Mouse (Mus musculus): ENCODE measurements around the gene Aloxe3. TPM values are rescaled to one million over a fixed set of nuclear protein-coding genes. Genes with fewer than 3 reads are reported as not detected.

The Aloxe3 gene
- polyA plus RNA-seq, 1 experiment from 2014 or later: not detected

GRCm38 (mm10) chr11:69102403-69102725 is 23.3 kb upstream of the Aloxe3 start:
- Histone ChIP-seq H3K27me3 (ENCODE audit: control insufficient read depth, insufficient read depth, low read length) (no peaks in the 10 kb centered on the region), H3K36me3 (ENCODE audit: control insufficient read depth, insufficient read depth, low read length) (peaks cover 5% of the 10 kb centered on the region), H3K27ac (ENCODE audit: low read depth, low read length) (no peak overlapping the region), H3K4me2 (ENCODE audit: low read depth, low read length, severe bottlenecking) (no peak overlapping the region), H3K9ac (ENCODE audit: low read length) (no peak overlapping the region), H3K4me3 (ENCODE audit: low read depth, low read length) (no peak overlapping the region), H3K4me1 (replicated peaks; ENCODE audit: control insufficient read depth, insufficient read depth, low read length) (peaks cover 18% of the 10 kb centered on the region), H3K9me3 (ENCODE audit: control insufficient read depth, low read length) (no peaks in the 10 kb centered on the region)
- no peak for ATAC-seq (replicated peaks; ENCODE audit: low FRiP score)
- no peak for DNase-seq (ENCODE audit: low spot score)
- WGBS: 95% methylated on average over 7 of the region's 7 CpGs

GRCm38 (mm10) chr11:69103121-69103520 is 22.6 kb upstream of the Aloxe3 start:
- DNase-seq (ENCODE audit: low spot score): no peak
- no peaks in the 10 kb centered on the region for H3K9me3 ChIP-seq (ENCODE audit: control insufficient read depth, low read length)
- WGBS: 94% methylated on average over 14 of the region's 14 CpGs
- H3K9ac ChIP-seq (ENCODE audit: low read length): no peak overlapping the region
- ATAC-seq (replicated peaks; ENCODE audit: low FRiP score): no peak
- no peak overlapping the region for H3K4me3 ChIP-seq (ENCODE audit: low read depth, low read length)
- H3K36me3 ChIP-seq (ENCODE audit: control insufficient read depth, insufficient read depth, low read length): peaks cover 5% of the 10 kb centered on the region
- no peak overlapping the region for H3K27ac ChIP-seq (ENCODE audit: low read depth, low read length)
- peaks cover 11% of the 10 kb centered on the region for H3K4me1 ChIP-seq (replicated peaks; ENCODE audit: control insufficient read depth, insufficient read depth, low read length)
- no peak overlapping the region for H3K4me2 ChIP-seq (ENCODE audit: low read depth, low read length, severe bottlenecking)
- H3K27me3 ChIP-seq (ENCODE audit: control insufficient read depth, insufficient read depth, low read length): no peaks in the 10 kb centered on the region

- ATAC-seq (replicated peaks; ENCODE audit: low FRiP score): no peak
- no peak overlapping the region for H3K27ac ChIP-seq (ENCODE audit: low read depth, low read length)
- WGBS: 92% methylated on average over 15 of the region's 15 CpGs
- H3K36me3 ChIP-seq (ENCODE audit: control insufficient read depth, insufficient read depth, low read length): peaks cover 7% of the 10 kb centered on the region
- no peak overlapping the region for H3K4me2 ChIP-seq (ENCODE audit: low read depth, low read length, severe bottlenecking)
- no peak overlapping the region for H3K4me3 ChIP-seq (ENCODE audit: low read depth, low read length)
- no peaks in the 10 kb centered on the region for H3K9me3 ChIP-seq (ENCODE audit: control insufficient read depth, low read length)
- peaks cover 6% of the 10 kb centered on the region; the same call in 1 of the 2 replicates for H3K4me1 ChIP-seq (replicated peaks; ENCODE audit: control insufficient read depth, insufficient read depth, low read length)
- DNase-seq (ENCODE audit: low spot score): no peak
- H3K27me3 ChIP-seq (ENCODE audit: control insufficient read depth, insufficient read depth, low read length): no peaks in the 10 kb centered on the region
- no peak overlapping the region for H3K9ac ChIP-seq (ENCODE audit: low read length)
These were observed 21.9 kb upstream of the Aloxe3 start for GRCm38 (mm10) chr11:69103531-69104435.

- WGBS: 89% methylated on average over 14 of the region's 14 CpGs
- no peak overlapping the region for H3K4me3 ChIP-seq (ENCODE audit: low read depth, low read length)
These were observed 21.2 kb upstream of the Aloxe3 start for GRCm38 (mm10) chr11:69104487-69104886.

GRCm38 (mm10) chr11:69105227-69105626 is 20.5 kb upstream of the Aloxe3 start:
- no peak for ATAC-seq (replicated peaks; ENCODE audit: low FRiP score)
- Histone ChIP-seq H3K9me3 (ENCODE audit: control insufficient read depth, low read length) (no peaks in the 10 kb centered on the region), H3K4me3 (ENCODE audit: low read depth, low read length) (no peak overlapping the region), H3K9ac (ENCODE audit: low read length) (no peak overlapping the region), H3K36me3 (ENCODE audit: control insufficient read depth, insufficient read depth, low read length) (peaks cover 7% of the 10 kb centered on the region), H3K27me3 (ENCODE audit: control insufficient read depth, insufficient read depth, low read length) (no peaks in the 10 kb centered on the region), H3K4me2 (ENCODE audit: low read depth, low read length, severe bottlenecking) (no peak overlapping the region), H3K27ac (ENCODE audit: low read depth, low read length) (no peak overlapping the region), H3K4me1 (replicated peaks; ENCODE audit: control insufficient read depth, insufficient read depth, low read length) (peaks cover 2% of the 10 kb centered on the region; the same call in 1 of the 2 replicates)
- 92% methylated on average over 6 of the region's 6 CpGs for WGBS
- DNase-seq (ENCODE audit: low spot score): no peak

More at GRCm38 (mm10) chr11:69104487-69104886, 21.2 kb upstream of the Aloxe3 start:
- no peaks in the 10 kb centered on the region for H3K27me3 ChIP-seq (ENCODE audit: control insufficient read depth, insufficient read depth, low read length)
- ATAC-seq (replicated peaks; ENCODE audit: low FRiP score): no peak
- H3K4me2 ChIP-seq (ENCODE audit: low read depth, low read length, severe bottlenecking): no peak overlapping the region
- no peak overlapping the region for H3K27ac ChIP-seq (ENCODE audit: low read depth, low read length)
- no peaks in the 10 kb centered on the region for H3K9me3 ChIP-seq (ENCODE audit: control insufficient read depth, low read length)
- peaks cover 7% of the 10 kb centered on the region for H3K36me3 ChIP-seq (ENCODE audit: control insufficient read depth, insufficient read depth, low read length)
- no peak overlapping the region for H3K9ac ChIP-seq (ENCODE audit: low read length)
- no peak for DNase-seq (ENCODE audit: low spot score)
- peaks cover 4% of the 10 kb centered on the region; the same call in 1 of the 2 replicates for H3K4me1 ChIP-seq (replicated peaks; ENCODE audit: control insufficient read depth, insufficient read depth, low read length)

- DNase-seq (ENCODE audit: low spot score) (no peak), ATAC-seq (replicated peaks; ENCODE audit: low FRiP score) (no peak)
- H3K27ac ChIP-seq (ENCODE audit: low read depth, low read length): no peak overlapping the region
- no peaks in the 10 kb centered on the region for H3K4me1 ChIP-seq (replicated peaks; ENCODE audit: control insufficient read depth, insufficient read depth, low read length)
- H3K36me3 ChIP-seq (ENCODE audit: control insufficient read depth, insufficient read depth, low read length): peaks cover 7% of the 10 kb centered on the region
- H3K4me3 ChIP-seq (ENCODE audit: low read depth, low read length): no peak overlapping the region
- no peak overlapping the region for H3K9ac ChIP-seq (ENCODE audit: low read length)
- WGBS: 93% methylated on average over 2 of the region's 2 CpGs
- H3K27me3 ChIP-seq (ENCODE audit: control insufficient read depth, insufficient read depth, low read length): no peaks in the 10 kb centered on the region
- no peak overlapping the region for H3K4me2 ChIP-seq (ENCODE audit: low read depth, low read length, severe bottlenecking)
- no peaks in the 10 kb centered on the region for H3K9me3 ChIP-seq (ENCODE audit: control insufficient read depth, low read length)
These were observed 19.9 kb upstream of the Aloxe3 start for GRCm38 (mm10) chr11:69105796-69106195.

- Histone ChIP-seq H3K27me3 (ENCODE audit: control insufficient read depth, insufficient read depth, low read length) (no peaks in the 10 kb centered on the region), H3K9ac (ENCODE audit: low read length) (no peak overlapping the region), H3K36me3 (ENCODE audit: control insufficient read depth, insufficient read depth, low read length) (peaks cover 5% of the 10 kb centered on the region), H3K9me3 (ENCODE audit: control insufficient read depth, low read length) (no peaks in the 10 kb centered on the region), H3K4me2 (ENCODE audit: low read depth, low read length, severe bottlenecking) (no peak overlapping the region), H3K4me3 (ENCODE audit: low read depth, low read length) (no peak overlapping the region), H3K27ac (ENCODE audit: low read depth, low read length) (no peak overlapping the region), H3K4me1 (replicated peaks; ENCODE audit: control insufficient read depth, insufficient read depth, low read length) (no peaks in the 10 kb centered on the region)
- DNase-seq (ENCODE audit: low spot score) (no peak), ATAC-seq (replicated peaks; ENCODE audit: low FRiP score) (no peak)
- 89% methylated on average over 11 of the region's 11 CpGs for WGBS
These were observed 19.4 kb upstream of the Aloxe3 start for GRCm38 (mm10) chr11:69106299-69106698.

- no peak for ATAC-seq (replicated peaks; ENCODE audit: low FRiP score)
- WGBS: 88% methylated on average over 11 of the region's 11 CpGs
- no peaks in the 10 kb centered on the region for H3K4me1 ChIP-seq (replicated peaks; ENCODE audit: control insufficient read depth, insufficient read depth, low read length)
- DNase-seq (ENCODE audit: low spot score): no peak
- H3K9ac ChIP-seq (ENCODE audit: low read length): no peak overlapping the region
- no peak overlapping the region for H3K27ac ChIP-seq (ENCODE audit: low read depth, low read length)
- no peaks in the 10 kb centered on the region for H3K27me3 ChIP-seq (ENCODE audit: control insufficient read depth, insufficient read depth, low read length)
- H3K4me3 ChIP-seq (ENCODE audit: low read depth, low read length): no peak overlapping the region
- peaks cover 5% of the 10 kb centered on the region; the same call in 1 of the 2 replicates for H3K36me3 ChIP-seq (ENCODE audit: control insufficient read depth, insufficient read depth, low read length)
- H3K4me2 ChIP-seq (ENCODE audit: low read depth, low read length, severe bottlenecking): no peak overlapping the region
- no peaks in the 10 kb centered on the region for H3K9me3 ChIP-seq (ENCODE audit: control insufficient read depth, low read length)
These were observed 18.9 kb upstream of the Aloxe3 start for GRCm38 (mm10) chr11:69106842-69107241.

- Histone ChIP-seq H3K4me3 (ENCODE audit: low read depth, low read length) (no peak overlapping the region), H3K4me2 (ENCODE audit: low read depth, low read length, severe bottlenecking) (no peak overlapping the region), H3K9ac (ENCODE audit: low read length) (no peak overlapping the region), H3K27me3 (ENCODE audit: control insufficient read depth, insufficient read depth, low read length) (no peaks in the 10 kb centered on the region), H3K27ac (ENCODE audit: low read depth, low read length) (no peak overlapping the region), H3K9me3 (ENCODE audit: control insufficient read depth, low read length) (no peaks in the 10 kb centered on the region), H3K4me1 (replicated peaks; ENCODE audit: control insufficient read depth, insufficient read depth, low read length) (no peaks in the 10 kb centered on the region), H3K36me3 (ENCODE audit: control insufficient read depth, insufficient read depth, low read length) (peaks cover 5% of the 10 kb centered on the region; the same call in 1 of the 2 replicates)
- DNase-seq (ENCODE audit: low spot score): no peak
- ATAC-seq (replicated peaks; ENCODE audit: low FRiP score): no peak
- 90% methylated on average over 11 of the region's 11 CpGs for whole genome bisulfite sequencing
These were observed 18.0 kb upstream of the Aloxe3 start for GRCm38 (mm10) chr11:69107676-69108075.
